26 mouse cellular contexts compared by ENCODE assay signal in the genomic region with DNA sequence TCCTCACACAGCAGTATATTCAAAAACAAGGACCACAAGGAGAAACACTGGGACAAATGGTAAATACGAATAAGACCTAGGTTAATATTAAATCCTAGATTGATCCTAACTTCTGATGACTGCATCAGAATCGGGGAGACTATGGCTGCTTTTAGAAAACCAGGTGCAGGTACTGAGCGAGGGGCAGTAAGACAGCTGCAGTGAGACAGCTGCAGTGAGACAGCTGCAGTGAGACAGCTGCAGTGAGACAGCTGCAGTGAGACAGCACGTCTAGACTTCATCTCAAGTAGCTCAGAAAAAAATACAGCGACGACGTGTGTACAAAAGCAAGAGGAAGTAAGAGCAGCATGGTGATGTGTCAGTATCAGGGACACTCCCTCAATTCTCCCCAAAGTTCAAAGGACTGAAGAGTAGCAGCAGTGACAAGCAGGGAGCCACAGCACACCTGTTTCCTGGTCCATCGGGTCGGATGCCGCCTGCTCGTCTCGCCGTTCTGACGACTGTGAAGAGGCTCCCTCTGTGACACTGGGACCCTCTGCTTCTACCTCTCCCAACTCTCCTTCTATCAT. TPM values are rescaled to one million over a fixed set of nuclear protein-coding genes. Genes with fewer than 3 reads are reported as not detected.
DNase-seq lines count a peak whose midpoint lies in the region; ATAC-seq and TF ChIP-seq lines count a peak whose summit lies in the region.
"Had no signal": no experiment of that assay in that cellular context is flagged by ENCODE, and none has a peak within 500 bp of the region (broad histone marks: within the 10 kb centered on the region; RNA-seq: fewer than 3 reads in every experiment).

No protein-coding gene starts in this region.

- H3K79me2 ChIP-seq in C2C12 (ENCODE audit: control insufficient read depth, insufficient read depth), result no peaks in the 10 kb centered on the region
- H3K79me2 ChIP-seq in myocyte (ENCODE audit: control insufficient read depth, insufficient read depth), result no peaks in the 10 kb centered on the region

- H3K4me3 ChIP-seq in C2C12 (ENCODE audit: insufficient read depth, poor library complexity, severe bottlenecking), result no peak overlapping the region
- H3K4me3 ChIP-seq in myocyte, result no peak overlapping the region
- H3K4me3 ChIP-seq: embryonic facial prominence, embryonic 13.5 days; embryonic facial prominence, embryonic 15.5 days; erythroblast, embryonic 14.5 days; forebrain, embryonic 10.5 days; forebrain, embryonic 12.5 days had no signal

- peak; percentile 7; the same call in 1 of the 2 replicates for ATAC-seq in granulocyte monocyte progenitor cell, adult 5-6 weeks (replicated peaks; ENCODE audit: poor library complexity, severe bottlenecking)
- ATAC-seq: activated CD4-positive, CD25-positive, alpha-beta regulatory T cell, adult 4 months; forebrain, embryonic 14.5 days; forebrain, embryonic 16.5 days; Patski had no signal

- TF ChIP-seq POLR2A in myocyte (IDR thresholded peaks at IDR 0.05; ENCODE audit: insufficient read length, low read depth), result no peak

- TF ChIP-seq CTCF in C2C12 (IDR thresholded peaks at IDR 0.05; ENCODE audit: control insufficient read depth, insufficient read depth, insufficient read length), result no peak

- DNase-seq in A20 (ENCODE audit: low read depth, low spot score), result peak; percentile 81
- no peak for DNase-seq in heart, adult 8-10 months (ENCODE audit: low spot score)
- DNase-seq in adrenal gland, postnatal 25 days, result no peak
- DNase-seq in gastrocnemius, postnatal 36 days, result no peak
- DNase-seq: adrenal gland, adult 8-10 months; adrenal gland, postnatal 14 days; B cell, adult 2 months; cerebellum, adult 11 months; cerebellum, adult 18-20 months; cerebellum, adult 8-10 months; cerebellum, adult 9-11 months; cerebellum, postnatal 14 days; cerebellum, postnatal 36 days; embryo, embryonic 11 days had no signal

- no peaks in the 10 kb centered on the region for H3K27me3 ChIP-seq in C2C12 (ENCODE audit: control insufficient read depth, insufficient read depth, insufficient read length)
- H3K27me3 ChIP-seq in myocyte (ENCODE audit: control insufficient read depth, insufficient read depth, insufficient read length), result no peaks in the 10 kb centered on the region
- H3K27me3 ChIP-seq: embryonic facial prominence, embryonic 13.5 days; embryonic facial prominence, embryonic 15.5 days; forebrain, embryonic 12.5 days; Patski had no signal

- H3K4me2 ChIP-seq in myocyte (ENCODE audit: low read depth), result no peak overlapping the region
- H3K4me2 ChIP-seq: embryonic facial prominence, embryonic 13.5 days; embryonic facial prominence, embryonic 15.5 days; forebrain, embryonic 12.5 days had no signal

- H3ac ChIP-seq in C2C12 (ENCODE audit: control insufficient read depth, insufficient read length, low read depth), result no peak overlapping the region
- H3ac ChIP-seq in myocyte (ENCODE audit: control insufficient read depth, insufficient read length), result no peak overlapping the region

- H3K36me3 ChIP-seq in C2C12 (ENCODE audit: control insufficient read depth, insufficient read depth), result peaks cover 76% of the 10 kb centered on the region
- peaks cover 53% of the 10 kb centered on the region for H3K36me3 ChIP-seq in myocyte (ENCODE audit: control insufficient read depth, insufficient read depth)

- intact Hi-C loops in gastrocnemius, postnatal 36 days (cut with DNase I), result loop anchor here (5.0 kb wide), 1 partner anchor 60 kb away; no protein-coding TSS in a partner anchor

- H3K79me3 ChIP-seq in C2C12 (ENCODE audit: low read depth), result no peaks in the 10 kb centered on the region

TF ChIP-seq in C2C12, 6 proteins besides CTCF, POLR2A, EP300 and RAD21:
- TF ChIP-seq MYOG (IDR thresholded peaks at IDR 0.05; ENCODE audit: control insufficient read depth, extremely low read depth, insufficient read length) (no peak), USF1 (IDR thresholded peaks at IDR 0.05; ENCODE audit: low read depth) (no peak), MAX (IDR thresholded peaks at IDR 0.05) (no peak), CEBPB (IDR thresholded peaks at IDR 0.05; ENCODE audit: low read depth) (no peak), FOSL1 (IDR thresholded peaks at IDR 0.05; ENCODE audit: insufficient read depth, low read length, poor library complexity, severe bottlenecking) (no peak), MYOD1 (IDR thresholded peaks at IDR 0.05; ENCODE audit: control insufficient read depth, insufficient read length, low read depth) (peak; percentile 59)

TF ChIP-seq in myocyte, 11 proteins besides CTCF, POLR2A, EP300 and RAD21:
- TF ChIP-seq MYOG (IDR thresholded peaks at IDR 0.05; ENCODE audit: control insufficient read depth in 1 of 3, insufficient read depth in 1 of 3, insufficient read length in 2 of 3, low read depth in 2 of 3) (peak in 2 of 3 experiments; percentile 85 to 86), MYOD1 (IDR thresholded peaks at IDR 0.05; ENCODE audit: control insufficient read depth in 1 of 3, insufficient read length in 2 of 3, low read depth in 2 of 3) (peak in 2 of 3 experiments; percentile 69 to 87), POLR2AphosphoS2 (IDR thresholded peaks at IDR 0.05; ENCODE audit: insufficient read length, low read depth) (no peak), CEBPB (IDR thresholded peaks at IDR 0.05; ENCODE audit: insufficient read depth, poor library complexity, severe bottlenecking) (no peak), REST (IDR thresholded peaks at IDR 0.05; ENCODE audit: insufficient read depth, insufficient read length) (no peak), SRF (IDR thresholded peaks at IDR 0.05; ENCODE audit: control insufficient read depth, insufficient read length, low read depth) (no peak), TCF3 (IDR thresholded peaks at IDR 0.05; ENCODE audit: insufficient read length, low read depth) (peak; percentile 85), E2F4 (IDR thresholded peaks at IDR 0.05; ENCODE audit: insufficient read depth) (no peak), USF1 (IDR thresholded peaks at IDR 0.05; ENCODE audit: low read depth) (no peak), MAX (IDR thresholded peaks at IDR 0.05; ENCODE audit: low read depth) (no peak), TCF12 (IDR thresholded peaks at IDR 0.05; ENCODE audit: insufficient read depth, poor library complexity, severe bottlenecking) (peak; percentile 64)

RNA-seq across cellular contexts. Expression of gene Mon2, which starts 44.1 kb away (rescaled TPM):
- polyA plus RNA-seq in C2C12 (2012; fragmentation: generic; extraction: Trizol) (27.4 TPM), myocyte (2012; fragmentation: generic; extraction: Trizol) (31.0 TPM)
- total RNA-seq in granulocyte monocyte progenitor cell, adult 5-6 weeks (2014; fragmentation: Nextera tagmentation), result 40.6 and 45.1 TPM in 2 replicates
- total RNA-seq in granulocyte monocyte progenitor cell, adult 5-6 weeks (2017), result 38.7 and 57.1 TPM in 2 replicates
- total RNA-seq in heart, adult 8-10 months (2022), result 10 to 100 TPM; 36.2 to 47.2 (median 40.1) TPM
- 92.7 and 93.5 TPM in 2 replicates for total RNA-seq in adrenal gland, postnatal 25 days (2021)
- 10 to 100 TPM; 29.9 to 38.9 TPM for total RNA-seq in gastrocnemius, postnatal 36 days (2021)
